Mouse (Mus musculus): ENCODE measurements around the gene Rabggtb. TPM values are rescaled to one million over a fixed set of nuclear protein-coding genes. Genes with fewer than 3 reads are reported as not detected.

Rabggtb gene
- total RNA-seq (2014; rRNA removed) (60.9 and 68.5 TPM in 2 replicates), polyA plus RNA-seq (2015; fragmentation: Nextera tagmentation; extraction: Ambion mirVana) (62.5 and 63.3 TPM in 2 replicates)

GRCm38 (mm10) chr3:153912546-153913509, at the start of gene Rabggtb:
Gene Rabggtb (minus strand): TSS chr3:153913009.
- Histone ChIP-seq H3K27me3 (ENCODE audit: insufficient read depth, low read length) (no peaks in the 10 kb centered on the region), H3K4me2 (ENCODE audit: low read depth, low read length) (peak within 1 kb of the TSS; percentile 77), H3K4me3 (ENCODE audit: low read length) (peak within 1 kb of the TSS; percentile 87), H3K4me1 (ENCODE audit: insufficient read depth, low read length) (peaks cover 21% of the 10 kb centered on the region), H3K9ac (replicated peaks; ENCODE audit: low read length) (peak within 1 kb of the TSS; percentile 92), H3K36me3 (ENCODE audit: insufficient read depth, low read length) (peaks cover 27% of the 10 kb centered on the region), H3K27ac (peak within 1 kb of the TSS; percentile 96), H3K9me3 (ENCODE audit: low read length) (no peaks in the 10 kb centered on the region)
- peak; percentile 98 for DNase-seq (ENCODE audit: low spot score)
- no peak for TF ChIP-seq CTCF (IDR thresholded peaks at IDR 0.05; ENCODE audit: low read depth)
- peak; percentile 98 for ATAC-seq
- WGBS = under 1% methylated on average over 65 of the region's 65 CpGs

GRCm38 (mm10) chr3:153961632-153962389, 49.0 kb upstream of the Rabggtb start:
- Histone ChIP-seq H3K9me3 (ENCODE audit: low read length) (no peaks in the 10 kb centered on the region), H3K4me1 (ENCODE audit: insufficient read depth, low read length) (no peaks in the 10 kb centered on the region), H3K4me2 (ENCODE audit: low read depth, low read length) (no peak overlapping the region), H3K27ac (no peak overlapping the region), H3K27me3 (ENCODE audit: insufficient read depth, low read length) (no peaks in the 10 kb centered on the region), H3K4me3 (ENCODE audit: low read length) (no peak overlapping the region), H3K36me3 (ENCODE audit: insufficient read depth, low read length) (no peaks in the 10 kb centered on the region), H3K9ac (replicated peaks; ENCODE audit: low read length) (no peak overlapping the region)
- DNase-seq (ENCODE audit: low spot score) = peak; percentile 55
- peak; percentile 61 for TF ChIP-seq CTCF (IDR thresholded peaks at IDR 0.05; ENCODE audit: low read depth)
- ATAC-seq = 0 out of 2 replicates have a peak, but pooled peaks have one; percentile 25
- WGBS = 69% methylated on average over 6 of the region's 6 CpGs

DNA sequence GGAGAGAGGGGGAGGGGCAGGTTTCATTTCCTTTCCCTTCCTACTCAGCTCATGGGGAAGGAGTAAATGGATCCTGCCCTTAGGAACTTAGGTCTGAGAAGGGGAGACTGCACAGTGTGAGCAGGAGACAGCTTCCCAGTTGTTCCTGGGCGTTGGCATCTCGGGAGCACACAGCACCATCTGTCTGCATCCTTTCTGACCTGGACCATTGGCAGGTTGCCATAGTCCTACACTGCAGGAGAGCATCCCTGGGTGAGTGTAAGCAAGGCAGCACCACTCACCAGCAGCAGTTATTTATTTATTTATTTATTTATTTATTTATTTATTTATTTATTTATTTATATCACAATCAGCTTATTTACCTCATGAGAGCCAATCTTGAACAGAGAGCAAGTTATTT, 48.1 kb upstream of the Rabggtb start:
- Histone ChIP-seq H3K4me2 (ENCODE audit: low read depth, low read length) (no peak overlapping the region), H3K4me3 (ENCODE audit: low read length) (no peak overlapping the region), H3K9me3 (ENCODE audit: low read length) (no peaks in the 10 kb centered on the region), H3K36me3 (ENCODE audit: insufficient read depth, low read length) (no peaks in the 10 kb centered on the region), H3K9ac (replicated peaks; ENCODE audit: low read length) (no peak overlapping the region), H3K4me1 (ENCODE audit: insufficient read depth, low read length) (no peaks in the 10 kb centered on the region), H3K27ac (no peak overlapping the region), H3K27me3 (ENCODE audit: insufficient read depth, low read length) (no peaks in the 10 kb centered on the region)
- no peak for TF ChIP-seq CTCF (IDR thresholded peaks at IDR 0.05; ENCODE audit: low read depth)
- no peak for ATAC-seq
- no peak for DNase-seq (ENCODE audit: low spot score)
- 39% methylated on average over 2 of the region's 2 CpGs for WGBS

- Histone ChIP-seq H3K27me3 (ENCODE audit: insufficient read depth, low read length) (no peaks in the 10 kb centered on the region), H3K4me1 (ENCODE audit: insufficient read depth, low read length) (no peaks in the 10 kb centered on the region), H3K4me2 (ENCODE audit: low read depth, low read length) (no peak overlapping the region), H3K4me3 (ENCODE audit: low read length) (no peak overlapping the region), H3K9ac (replicated peaks; ENCODE audit: low read length) (no peak overlapping the region), H3K36me3 (ENCODE audit: insufficient read depth, low read length) (no peaks in the 10 kb centered on the region), H3K27ac (no peak overlapping the region), H3K9me3 (ENCODE audit: low read length) (no peaks in the 10 kb centered on the region)
- no peak for TF ChIP-seq CTCF (IDR thresholded peaks at IDR 0.05; ENCODE audit: low read depth)
- no peak for DNase-seq (ENCODE audit: low spot score)
- peak; percentile 45; the same call in 1 of the 2 replicates for ATAC-seq
- 79% methylated on average over 9 of the region's 9 CpGs for WGBS
These were observed 47.0 kb upstream of the Rabggtb start for GRCm38 (mm10) chr3:153959731-153960207.

GRCm38 (mm10) chr3:153959035-153959730, 46.4 kb upstream of the Rabggtb start:
- ATAC-seq (peak; percentile 55), DNase-seq (ENCODE audit: low spot score) (peak; percentile 73)
- Histone ChIP-seq H3K4me3 (ENCODE audit: low read length) (no peak overlapping the region), H3K4me1 (ENCODE audit: insufficient read depth, low read length) (no peaks in the 10 kb centered on the region), H3K27ac (no peak overlapping the region), H3K9ac (replicated peaks; ENCODE audit: low read length) (no peak overlapping the region), H3K36me3 (ENCODE audit: insufficient read depth, low read length) (no peaks in the 10 kb centered on the region), H3K27me3 (ENCODE audit: insufficient read depth, low read length) (no peaks in the 10 kb centered on the region), H3K4me2 (ENCODE audit: low read depth, low read length) (no peak overlapping the region), H3K9me3 (ENCODE audit: low read length) (no peaks in the 10 kb centered on the region)
- peak; percentile 94 for TF ChIP-seq CTCF (IDR thresholded peaks at IDR 0.05; ENCODE audit: low read depth)
- WGBS = 100% methylated on average over 1 of the region's 1 CpGs

DNA sequence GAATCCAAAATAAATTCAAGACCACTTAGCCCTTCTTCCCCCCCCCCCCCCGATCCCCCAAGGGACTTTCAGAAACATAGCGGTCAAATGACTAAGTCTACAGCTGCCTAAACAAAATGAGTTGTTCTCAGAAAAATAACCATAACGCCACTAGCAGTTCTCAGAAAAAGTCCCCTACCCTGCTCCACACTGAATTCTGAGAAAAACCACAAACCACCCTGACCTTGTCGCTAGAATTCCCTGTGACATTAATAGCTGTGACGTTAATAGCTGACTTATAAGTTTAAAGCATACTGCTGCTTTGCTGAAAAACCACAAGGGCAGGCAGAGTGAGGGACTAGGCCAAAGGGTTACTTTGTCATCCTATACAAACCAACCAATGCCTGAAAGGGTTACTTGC, 45.1 kb upstream of the Rabggtb start:
- Histone ChIP-seq H3K27ac (no peak overlapping the region), H3K4me1 (ENCODE audit: insufficient read depth, low read length) (no peaks in the 10 kb centered on the region), H3K4me3 (ENCODE audit: low read length) (no peak overlapping the region), H3K36me3 (ENCODE audit: insufficient read depth, low read length) (no peaks in the 10 kb centered on the region), H3K27me3 (ENCODE audit: insufficient read depth, low read length) (no peaks in the 10 kb centered on the region), H3K4me2 (ENCODE audit: low read depth, low read length) (no peak overlapping the region), H3K9me3 (ENCODE audit: low read length) (no peaks in the 10 kb centered on the region), H3K9ac (replicated peaks; ENCODE audit: low read length) (no peak overlapping the region)
- WGBS = 92% methylated on average over 5 of the region's 5 CpGs
- ATAC-seq (no peak), DNase-seq (ENCODE audit: low spot score) (no peak)
- TF ChIP-seq CTCF (IDR thresholded peaks at IDR 0.05; ENCODE audit: low read depth) = no peak
